Mouse (Mus musculus) intestine, embryonic 16.5 days (tissue): Measurements from ENCODE around the gene Padi2. TPM values are rescaled to one million over a fixed set of nuclear protein-coding genes. Genes with fewer than 3 reads are reported as not detected.

Experiments used
- ATAC-seq: fragments of 200-750 bp; cut with Nextera tagmentation; 2 replicates; pipeline ENCODE4 v1.8.0; 2017; ENCODE audit warnings: moderate TSS enrichment, moderate library complexity
- H3K27ac ChIP-seq: fragments of 300-500 bp; sonication (generic); 2 replicates; pipeline ENCODE4 v1.5.1; 2014; ENCODE audit warnings: mild to moderate bottlenecking, low read length
- H3K27me3 ChIP-seq: fragments of 300-500 bp; sonication (generic); replicated peaks from 2 replicates; pipeline ENCODE4 v1.6.1; 2014; ENCODE audit warnings: low read length, control low read depth, mixed read lengths; ENCODE audit not compliant: control insufficient read depth, insufficient read depth
- H3K36me3 ChIP-seq: fragments of 300-500 bp; sonication (generic); 2 replicates; pipeline ENCODE4 v1.6.1; 2014; ENCODE audit warnings: low read length, control low read depth; ENCODE audit not compliant: control insufficient read depth, insufficient read depth
- H3K4me1 ChIP-seq: fragments of 300-500 bp; sonication (generic); 2 replicates; pipeline ENCODE4 v1.6.1; 2014; ENCODE audit warnings: low read length, control low read depth, mixed read lengths; ENCODE audit not compliant: control insufficient read depth, insufficient read depth
- H3K4me2 ChIP-seq: fragments of 300-500 bp; sonication (generic); 2 replicates; pipeline ENCODE4 v1.6.1; 2014; ENCODE audit warnings: low read depth, low read length, control low read depth
- H3K4me3 ChIP-seq: fragments of 300-500 bp; sonication (generic); 2 replicates; pipeline ENCODE4 v1.5.1; 2014; ENCODE audit warnings: mild to moderate bottlenecking, low read length
- H3K9ac ChIP-seq: fragments of 300-500 bp; sonication (generic); 2 replicates; pipeline ENCODE4 v1.6.1; 2014; ENCODE audit warnings: low read depth, low read length
- H3K9me3 ChIP-seq: fragments of 300-500 bp; sonication (generic); 2 replicates; pipeline ENCODE4 v1.6.1; 2016; ENCODE audit warnings: low read length, control low read depth; ENCODE audit not compliant: control insufficient read depth
- WGBS: fragments of 180-500 bp; shearing (Covaris S2); extraction: QIAGEN DNeasy Blood & Tissue Kit; methylation state at CpG from one replicate; pipeline ENCODE4 v1.1.7; 2014; 5-methylcytosine and 5-hydroxymethylcytosine counted together
- polyA plus RNA-seq: library from polyadenylated mRNA; unstranded; fragments of >200 nt; fragmentation: Nextera tagmentation; extraction: Ambion mirVana; gene quantifications from 2 replicates; pipeline ENCODE4 v1.2.1, GENCODE M21; 2015

Padi2 gene
- polyA plus RNA-seq, 1 experiment from 2014 or later: 3.0 TPM

DNA sequence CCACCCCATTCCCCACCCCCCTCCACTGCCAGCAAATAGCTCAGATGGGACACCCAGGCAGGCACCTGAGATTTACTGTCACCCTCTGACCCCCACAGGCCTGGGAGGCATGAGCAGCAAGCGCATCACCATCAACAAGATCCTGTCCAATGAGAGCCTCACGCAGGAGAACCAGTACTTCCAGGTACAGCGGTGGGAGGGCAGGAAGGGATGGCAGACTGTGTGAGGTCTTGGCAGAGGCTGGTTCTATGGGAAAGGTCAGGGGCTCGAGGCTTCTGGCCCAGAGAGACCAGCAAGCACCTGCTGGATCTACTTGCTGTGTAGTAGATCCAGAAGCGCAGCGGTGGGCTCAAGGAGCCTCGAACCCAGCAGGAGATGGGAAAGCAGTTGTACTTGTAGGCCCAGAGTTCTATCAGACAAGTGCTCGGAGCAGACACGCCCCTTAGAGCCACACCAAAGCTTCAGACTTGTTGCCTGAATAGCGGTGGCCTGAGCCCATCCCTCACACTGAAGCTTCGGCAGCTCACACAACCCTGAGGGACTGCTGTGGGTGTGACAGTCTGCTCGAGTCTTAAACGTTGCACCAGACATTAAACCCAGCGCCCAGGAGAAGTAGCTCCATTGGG, 40.5 kb downstream of the Padi2 start:
- H3K4me2 ChIP-seq: no peak overlapping the region
- H3K27ac ChIP-seq: no peak overlapping the region
- no peaks in the 10 kb centered on the region; the same call in 1 of the 2 replicates for H3K9me3 ChIP-seq
- 68% methylated on average over 14 of the region's 14 CpGs for WGBS
- H3K27me3 ChIP-seq: no peaks in the 10 kb centered on the region
- no peak overlapping the region for H3K4me3 ChIP-seq
- no peaks in the 10 kb centered on the region for H3K4me1 ChIP-seq
- H3K36me3 ChIP-seq: no peaks in the 10 kb centered on the region
- H3K9ac ChIP-seq: no peak overlapping the region
- no peak for ATAC-seq

DNA sequence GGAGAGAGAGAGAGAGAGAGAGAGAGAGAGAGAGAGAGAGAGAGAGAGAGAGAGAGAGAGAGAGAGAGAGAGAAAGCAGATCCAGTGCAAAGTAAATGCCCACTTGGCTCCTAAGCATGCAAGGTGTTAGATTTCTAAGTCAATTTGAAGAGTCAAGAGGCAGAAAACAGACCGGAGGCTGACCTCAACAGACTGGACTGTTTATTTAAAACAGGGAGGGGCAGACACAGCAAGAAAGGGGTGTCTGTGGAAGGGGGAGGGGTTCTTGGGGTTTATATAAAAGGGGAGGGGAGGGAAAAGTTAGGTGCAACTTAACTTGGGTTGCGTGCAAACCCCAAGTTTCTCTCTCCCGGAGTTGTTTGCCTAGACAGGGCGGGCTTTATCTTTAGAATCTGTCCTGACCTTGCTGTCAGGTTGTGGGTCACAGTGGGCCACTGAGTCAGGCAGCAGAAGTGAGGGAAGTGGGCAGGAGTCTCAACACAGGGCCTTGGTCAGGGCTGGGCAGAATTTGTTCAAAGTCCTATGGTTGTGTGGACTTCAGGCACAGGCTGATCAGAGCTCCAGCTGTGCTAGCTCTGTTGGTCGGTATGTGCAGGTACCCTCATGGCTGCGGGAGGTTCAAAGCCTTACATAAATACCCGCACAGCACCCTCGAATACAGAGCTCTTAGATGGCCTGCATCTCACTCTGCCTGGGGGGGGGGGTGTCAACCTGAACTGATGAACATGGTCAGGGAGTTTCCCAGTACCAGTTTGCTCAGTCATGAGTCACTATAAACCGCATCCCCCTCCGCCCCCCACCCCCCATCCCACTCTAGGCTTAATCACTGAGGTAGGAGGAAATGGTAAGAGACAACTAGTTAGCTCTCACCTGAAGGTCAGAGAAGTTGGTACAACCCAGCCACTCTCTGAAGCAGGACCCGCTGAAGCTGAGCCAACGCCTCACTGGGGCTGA, 41.6 kb downstream of the Padi2 start:
- 78% methylated on average over 12 of the region's 12 CpGs for WGBS
- Histone ChIP-seq H3K36me3 (no peaks in the 10 kb centered on the region), H3K4me2 (no peak overlapping the region), H3K9ac (no peak overlapping the region), H3K4me3 (no peak overlapping the region), H3K4me1 (no peaks in the 10 kb centered on the region), H3K27ac (no peak overlapping the region), H3K27me3 (no peaks in the 10 kb centered on the region), H3K9me3 (no peaks in the 10 kb centered on the region; the same call in 1 of the 2 replicates)
- ATAC-seq: no peak

DNA sequence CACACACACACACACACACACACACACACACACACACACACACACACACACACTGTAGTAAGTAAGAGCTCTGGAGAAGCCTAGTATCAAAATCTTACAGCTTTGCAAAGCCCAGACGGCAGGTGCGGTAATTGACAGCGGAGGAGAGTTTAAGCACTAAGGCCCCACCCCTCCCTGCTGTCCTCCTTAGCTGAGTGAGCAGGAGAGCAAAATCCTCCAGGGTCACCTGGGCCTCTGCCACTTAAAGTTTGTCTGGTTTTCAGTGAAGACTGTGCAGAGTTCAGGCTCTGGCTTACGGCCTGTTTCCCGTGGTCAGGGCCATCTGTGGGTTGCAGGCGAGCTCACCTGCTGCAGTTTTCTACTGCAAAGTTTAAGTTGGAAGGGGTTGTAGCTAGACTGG, 42.3 kb downstream of the Padi2 start:
- Histone ChIP-seq H3K4me1 (no peaks in the 10 kb centered on the region), H3K36me3 (no peaks in the 10 kb centered on the region), H3K27me3 (no peaks in the 10 kb centered on the region), H3K9ac (no peak overlapping the region), H3K4me2 (no peak overlapping the region), H3K27ac (no peak overlapping the region), H3K4me3 (no peak overlapping the region), H3K9me3 (no peaks in the 10 kb centered on the region; the same call in 1 of the 2 replicates)
- ATAC-seq: no peak; the same call in 1 of the 2 replicates
- WGBS: 62% methylated on average over 6 of the region's 6 CpGs

DNA sequence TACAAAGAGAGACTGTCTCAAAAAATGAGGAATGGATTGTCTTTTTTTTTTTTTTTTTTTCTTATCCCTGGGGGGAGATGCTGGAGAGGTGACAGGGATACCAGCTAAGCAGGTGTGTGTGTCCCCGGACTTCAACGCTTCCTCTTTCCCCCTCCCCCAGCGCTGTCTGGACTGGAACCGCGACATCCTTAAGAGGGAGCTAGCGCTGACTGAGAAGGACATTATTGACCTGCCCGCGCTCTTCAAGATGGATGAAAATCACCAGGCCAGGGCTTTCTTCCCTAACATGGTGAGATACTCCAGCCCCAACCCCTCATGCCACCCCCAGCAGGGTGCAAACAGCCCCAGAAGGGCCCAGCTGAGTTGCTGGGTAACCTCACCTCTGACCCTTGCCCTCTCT, 42.9 kb downstream of the Padi2 start:
- WGBS: 83% methylated on average over 8 of the region's 8 CpGs
- no peak for ATAC-seq
- H3K9ac ChIP-seq: no peak overlapping the region
- H3K9me3 ChIP-seq: no peaks in the 10 kb centered on the region; the same call in 1 of the 2 replicates
- H3K36me3 ChIP-seq: no peaks in the 10 kb centered on the region
- no peak overlapping the region for H3K4me2 ChIP-seq
- no peaks in the 10 kb centered on the region for H3K27me3 ChIP-seq
- H3K4me3 ChIP-seq: no peak overlapping the region
- no peak overlapping the region for H3K27ac ChIP-seq
- H3K4me1 ChIP-seq: no peaks in the 10 kb centered on the region

DNA sequence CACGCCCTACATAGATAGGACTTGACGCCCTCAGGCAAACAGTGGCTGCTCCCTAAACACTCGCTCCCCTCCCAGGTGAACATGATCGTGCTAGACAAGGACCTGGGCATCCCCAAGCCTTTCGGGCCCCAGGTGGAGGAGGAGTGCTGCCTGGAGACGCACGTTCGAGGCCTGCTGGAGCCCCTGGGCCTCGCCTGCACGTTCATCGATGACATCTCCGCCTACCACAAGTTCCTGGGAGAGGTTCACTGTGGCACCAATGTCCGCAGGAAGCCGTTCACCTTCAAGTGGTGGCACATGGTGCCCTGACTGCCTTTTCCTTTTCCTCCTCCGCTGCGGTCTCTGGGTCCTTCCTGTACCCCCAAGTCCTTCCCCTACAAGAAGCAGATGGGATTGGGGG, 43.5 kb downstream of the Padi2 start:
- no peak for ATAC-seq
- Histone ChIP-seq H3K27ac (no peak overlapping the region), H3K9me3 (no peaks in the 10 kb centered on the region; the same call in 1 of the 2 replicates), H3K4me1 (no peaks in the 10 kb centered on the region), H3K4me3 (no peak overlapping the region), H3K4me2 (no peak overlapping the region), H3K27me3 (no peaks in the 10 kb centered on the region), H3K9ac (no peak overlapping the region), H3K36me3 (no peaks in the 10 kb centered on the region)
- WGBS: 83% methylated on average over 16 of the region's 16 CpGs

DNA sequence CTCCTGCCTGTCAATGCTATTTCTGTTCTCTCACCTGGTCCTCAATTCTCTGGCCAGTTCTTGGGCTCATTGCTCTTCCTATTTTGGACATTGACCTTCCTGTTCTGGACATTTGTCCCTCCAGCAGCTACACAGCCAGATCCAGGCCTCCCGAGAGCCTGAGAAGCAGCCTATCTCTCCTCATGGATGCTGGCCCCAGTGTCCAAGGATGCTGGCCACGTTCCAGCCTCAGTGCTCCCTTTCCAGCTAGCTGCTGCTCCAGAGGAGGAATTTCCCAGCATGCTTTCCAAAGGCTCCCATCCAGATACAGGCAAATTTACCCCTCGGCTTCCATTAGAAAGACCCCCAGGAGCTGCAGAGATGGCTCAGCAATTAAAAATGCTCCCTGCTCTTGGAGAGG, 44.4 kb downstream of the Padi2 start:
- WGBS: 75% methylated on average over 3 of the region's 3 CpGs
- no peaks in the 10 kb centered on the region for H3K36me3 ChIP-seq
- H3K4me2 ChIP-seq: no peak overlapping the region
- no peaks in the 10 kb centered on the region for H3K4me1 ChIP-seq
- no peak for ATAC-seq
- H3K4me3 ChIP-seq: no peak overlapping the region
- no peaks in the 10 kb centered on the region for H3K9me3 ChIP-seq
- no peak overlapping the region for H3K27ac ChIP-seq
- no peaks in the 10 kb centered on the region for H3K27me3 ChIP-seq
- no peak overlapping the region for H3K9ac ChIP-seq

DNA sequence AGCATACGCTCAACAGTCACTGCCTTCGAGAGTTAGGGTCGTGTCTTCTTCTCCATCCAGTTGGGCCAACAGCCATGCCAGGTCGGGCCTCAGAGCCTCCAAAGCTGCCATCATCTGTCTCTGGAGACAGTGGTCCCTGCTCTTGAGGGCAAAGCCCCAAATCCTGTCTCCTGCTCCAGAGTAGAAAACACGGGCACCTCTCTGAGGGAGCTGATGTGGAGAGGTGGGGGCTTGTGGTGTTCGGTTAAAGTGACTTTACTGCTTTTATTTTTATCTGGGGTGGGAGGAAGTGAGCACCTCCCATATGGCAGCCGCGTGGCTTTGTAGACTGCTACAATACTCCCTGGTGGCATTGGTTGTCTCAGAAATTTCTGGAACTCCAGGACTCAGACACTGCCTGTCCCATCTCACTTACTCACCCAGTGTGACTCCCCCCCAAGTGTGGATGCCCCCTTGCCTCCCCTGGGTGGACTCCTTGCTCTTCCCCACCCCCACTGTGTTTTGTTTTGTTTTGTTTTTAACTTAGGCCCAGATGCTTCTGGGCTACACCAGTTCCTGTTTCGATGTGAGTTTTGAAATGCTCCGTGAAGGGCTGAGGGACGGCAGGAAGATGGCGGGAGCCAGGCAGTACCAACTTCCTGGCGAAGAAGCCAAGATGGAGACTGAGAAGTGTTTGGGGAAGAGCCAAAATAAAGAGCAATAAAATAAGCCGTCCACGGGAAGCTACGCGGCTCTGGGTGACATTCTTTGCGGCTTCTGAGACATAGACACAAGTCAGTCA, 45.9 kb downstream of the Padi2 start:
- Histone ChIP-seq H3K27me3 (no peaks in the 10 kb centered on the region), H3K4me3 (no peak overlapping the region), H3K9me3 (no peaks in the 10 kb centered on the region), H3K9ac (no peak overlapping the region), H3K36me3 (no peaks in the 10 kb centered on the region), H3K4me1 (no peaks in the 10 kb centered on the region), H3K4me2 (no peak overlapping the region), H3K27ac (no peak overlapping the region)
- WGBS: 84% methylated on average over 18 of the region's 18 CpGs
- no peak for ATAC-seq

DNA sequence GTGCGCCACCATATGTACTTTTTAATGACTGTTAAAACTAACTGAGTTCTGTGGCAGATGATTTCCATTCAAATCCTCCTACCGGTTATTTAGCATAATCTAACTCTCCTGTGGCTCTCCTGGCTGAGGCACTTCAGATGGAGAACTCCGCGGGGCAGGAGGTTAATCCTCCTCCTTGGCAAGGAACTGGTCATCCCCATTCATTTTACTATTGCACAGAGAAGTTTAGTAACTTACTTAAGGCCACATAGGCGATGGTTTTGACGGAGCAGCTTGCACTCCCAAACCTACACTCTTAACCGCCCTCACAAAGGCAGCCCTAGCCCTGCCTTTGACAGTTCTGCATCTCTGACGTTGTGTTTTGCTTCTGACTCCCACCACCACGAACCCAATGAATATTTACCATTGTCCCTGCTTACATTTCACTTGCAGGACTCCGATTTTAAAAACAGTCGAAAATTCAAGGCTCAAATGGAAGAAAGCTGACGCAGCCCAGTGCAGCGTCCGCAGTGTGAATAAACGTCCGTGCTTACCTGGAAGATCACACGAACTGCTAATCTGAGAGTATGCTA, 51.1 kb downstream of the Padi2 start:
- peaks cover 13% of the 10 kb centered on the region for H3K4me1 ChIP-seq
- WGBS: 14% methylated on average over 17 of the region's 17 CpGs
- H3K4me2 ChIP-seq: peak overlapping the region; percentile 65
- H3K36me3 ChIP-seq: no peaks in the 10 kb centered on the region
- no peak overlapping the region for H3K27ac ChIP-seq
- H3K9me3 ChIP-seq: no peaks in the 10 kb centered on the region
- H3K9ac ChIP-seq: peak overlapping the region; percentile 42
- no peak for ATAC-seq
- no peaks in the 10 kb centered on the region for H3K27me3 ChIP-seq
- H3K4me3 ChIP-seq: peak overlapping the region; percentile 41

DNA sequence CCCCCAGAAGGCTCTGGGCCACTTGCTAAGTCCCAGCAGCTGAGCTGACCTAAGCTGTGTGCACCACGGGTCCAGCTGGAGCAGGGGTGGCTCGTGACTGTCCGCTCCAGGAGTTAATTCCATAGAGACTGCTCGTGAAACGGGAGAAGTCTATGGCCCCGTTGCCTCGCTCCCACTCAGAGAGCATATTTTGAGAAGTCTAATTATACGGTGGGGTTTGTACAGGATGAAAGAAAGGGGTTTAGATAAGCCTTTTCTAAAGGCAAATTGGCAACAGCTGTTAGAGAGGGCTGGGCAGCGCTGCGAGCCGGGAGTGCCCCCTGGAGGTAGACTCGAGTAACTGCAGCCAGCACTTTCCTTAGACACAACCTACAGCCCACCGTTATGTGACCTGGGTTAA, 51.6 kb downstream of the Padi2 start:
- no peak for ATAC-seq
- Histone ChIP-seq H3K9me3 (no peaks in the 10 kb centered on the region), H3K36me3 (no peaks in the 10 kb centered on the region), H3K9ac (peak overlapping the region; percentile 42), H3K4me1 (peaks cover 18% of the 10 kb centered on the region), H3K27me3 (no peaks in the 10 kb centered on the region), H3K4me2 (peak overlapping the region; percentile 65), H3K4me3 (peak overlapping the region; percentile 41), H3K27ac (no peak overlapping the region)
- under 1% methylated on average over 13 of the region's 13 CpGs for WGBS
